Mouse (Mus musculus): Measurements from ENCODE around the gene Cask. TPM values are rescaled to one million over a fixed set of nuclear protein-coding genes. Genes with fewer than 3 reads are reported as not detected.

Cask gene
- polyA plus RNA-seq, 1 experiment from 2014 or later = 64.5 TPM

- H3K27me3 ChIP-seq = no peaks in the 10 kb centered on the region
- H3K27ac ChIP-seq (replicated peaks) = no peak overlapping the region
- WGBS = 40% methylated on average over 2 of the region's 2 CpGs
- peaks cover 6% of the 10 kb centered on the region; the same call in 1 of the 2 replicates for H3K36me3 ChIP-seq
- H3K4me1 ChIP-seq (replicated peaks) = no peaks in the 10 kb centered on the region
- H3K4me3 ChIP-seq = no peak overlapping the region
- H3K9ac ChIP-seq = no peak overlapping the region
- H3K9me3 ChIP-seq = no peaks in the 10 kb centered on the region
- ATAC-seq (ENCODE audit: low FRiP score, low read depth) = no peak
- H3K4me2 ChIP-seq = no peak overlapping the region
Observed at GRCm38 (mm10) chrX:13710174-13710573, 141.0 kb downstream of the Cask start.

- Histone ChIP-seq H3K9me3 (no peaks in the 10 kb centered on the region), H3K27me3 (no peaks in the 10 kb centered on the region), H3K27ac (replicated peaks) (no peak overlapping the region), H3K4me2 (no peak overlapping the region), H3K9ac (no peak overlapping the region), H3K4me3 (no peak overlapping the region), H3K4me1 (replicated peaks) (no peaks in the 10 kb centered on the region), H3K36me3 (no peaks in the 10 kb centered on the region)
- no peak for ATAC-seq (ENCODE audit: low FRiP score, low read depth)
- WGBS = 37% methylated on average over 2 of the region's 2 CpGs
Observed at GRCm38 (mm10) chrX:13705051-13705450, 146.1 kb downstream of the Cask start.

GRCm38 (mm10) chrX:13700681-13701080 lies 150.5 kb downstream of the Cask start:
- Histone ChIP-seq H3K4me1 (replicated peaks) (no peaks in the 10 kb centered on the region), H3K4me2 (no peak overlapping the region), H3K9me3 (no peaks in the 10 kb centered on the region), H3K9ac (no peak overlapping the region), H3K36me3 (no peaks in the 10 kb centered on the region), H3K27me3 (no peaks in the 10 kb centered on the region), H3K4me3 (no peak overlapping the region), H3K27ac (replicated peaks) (no peak overlapping the region)
- no peak for ATAC-seq (ENCODE audit: low FRiP score, low read depth)
- WGBS = 95% methylated on average over 3 of the region's 3 CpGs

GRCm38 (mm10) chrX:13691865-13692264 lies 159.3 kb downstream of the Cask start:
- Histone ChIP-seq H3K4me1 (replicated peaks) (no peaks in the 10 kb centered on the region), H3K27ac (replicated peaks) (no peak overlapping the region), H3K4me2 (no peak overlapping the region), H3K36me3 (no peaks in the 10 kb centered on the region), H3K9me3 (no peaks in the 10 kb centered on the region), H3K9ac (no peak overlapping the region), H3K4me3 (no peak overlapping the region), H3K27me3 (no peaks in the 10 kb centered on the region)
- 88% methylated on average over 4 of the region's 4 CpGs for WGBS
- no peak for ATAC-seq (ENCODE audit: low FRiP score, low read depth)

- H3K4me2 ChIP-seq = no peak overlapping the region
- no peak overlapping the region for H3K4me3 ChIP-seq
- no peaks in the 10 kb centered on the region for H3K36me3 ChIP-seq
- no peaks in the 10 kb centered on the region for H3K4me1 ChIP-seq (replicated peaks)
- H3K9ac ChIP-seq = no peak overlapping the region
- H3K27ac ChIP-seq (replicated peaks) = no peak overlapping the region
- H3K27me3 ChIP-seq = no peaks in the 10 kb centered on the region
- ATAC-seq (ENCODE audit: low FRiP score, low read depth) = no peak
- H3K9me3 ChIP-seq = no peaks in the 10 kb centered on the region
- 33% methylated on average over 2 of the region's 2 CpGs for WGBS
Observed at GRCm38 (mm10) chrX:13688356-13688755, 162.8 kb downstream of the Cask start.

GRCm38 (mm10) chrX:13686589-13686988 lies 164.6 kb downstream of the Cask start:
- H3K9me3 ChIP-seq = no peaks in the 10 kb centered on the region
- H3K4me2 ChIP-seq = no peak overlapping the region
- no peaks in the 10 kb centered on the region for H3K27me3 ChIP-seq
- no peaks in the 10 kb centered on the region for H3K36me3 ChIP-seq
- H3K4me3 ChIP-seq = no peak overlapping the region
- H3K4me1 ChIP-seq (replicated peaks) = no peaks in the 10 kb centered on the region
- ATAC-seq (ENCODE audit: low FRiP score, low read depth) = no peak
- 100% methylated on average over 1 of the region's 1 CpGs for WGBS
- no peak overlapping the region for H3K27ac ChIP-seq (replicated peaks)
- H3K9ac ChIP-seq = no peak overlapping the region

- Histone ChIP-seq H3K9me3 (no peaks in the 10 kb centered on the region), H3K4me2 (no peak overlapping the region), H3K9ac (no peak overlapping the region), H3K4me3 (no peak overlapping the region), H3K27ac (replicated peaks) (no peak overlapping the region), H3K36me3 (no peaks in the 10 kb centered on the region), H3K27me3 (no peaks in the 10 kb centered on the region), H3K4me1 (replicated peaks) (no peaks in the 10 kb centered on the region)
- WGBS = 88% methylated on average over 3 of the region's 3 CpGs
- no peak for ATAC-seq (ENCODE audit: low FRiP score, low read depth)
Observed at GRCm38 (mm10) chrX:13681748-13682147, 169.4 kb downstream of the Cask start.

- ATAC-seq (ENCODE audit: low FRiP score, low read depth) = no peak
- Histone ChIP-seq H3K27me3 (no peaks in the 10 kb centered on the region), H3K27ac (replicated peaks) (no peak overlapping the region), H3K4me1 (replicated peaks) (no peaks in the 10 kb centered on the region), H3K9me3 (no peaks in the 10 kb centered on the region), H3K9ac (no peak overlapping the region), H3K36me3 (no peaks in the 10 kb centered on the region), H3K4me2 (no peak overlapping the region), H3K4me3 (no peak overlapping the region)
- WGBS = 90% methylated on average over 3 of the region's 3 CpGs
Observed at GRCm38 (mm10) chrX:13673001-13673400, 178.2 kb downstream of the Cask start.

- H3K27me3 ChIP-seq = no peaks in the 10 kb centered on the region
- no peaks in the 10 kb centered on the region for H3K36me3 ChIP-seq
- 68% methylated on average over 3 of the region's 3 CpGs for WGBS
- H3K9ac ChIP-seq = no peak overlapping the region
- no peaks in the 10 kb centered on the region for H3K4me1 ChIP-seq (replicated peaks)
- no peak overlapping the region for H3K27ac ChIP-seq (replicated peaks)
- H3K9me3 ChIP-seq = no peaks in the 10 kb centered on the region
- no peak for ATAC-seq (ENCODE audit: low FRiP score, low read depth)
- H3K4me2 ChIP-seq = no peak overlapping the region
- no peak overlapping the region for H3K4me3 ChIP-seq
Observed at GRCm38 (mm10) chrX:13670342-13670741, 180.8 kb downstream of the Cask start.

GRCm38 (mm10) chrX:13668867-13669266 lies 182.3 kb downstream of the Cask start:
- WGBS = 85% methylated on average over 5 of the region's 5 CpGs
- Histone ChIP-seq H3K9ac (no peak overlapping the region), H3K4me3 (no peak overlapping the region), H3K4me2 (no peak overlapping the region), H3K27me3 (no peaks in the 10 kb centered on the region), H3K4me1 (replicated peaks) (no peaks in the 10 kb centered on the region), H3K27ac (replicated peaks) (no peak overlapping the region), H3K36me3 (no peaks in the 10 kb centered on the region), H3K9me3 (no peaks in the 10 kb centered on the region)
- no peak for ATAC-seq (ENCODE audit: low FRiP score, low read depth)

- no peak within 1 kb of the TSS for H3K27ac ChIP-seq (replicated peaks)
- no peaks in the 10 kb centered on the region for H3K27me3 ChIP-seq
- no peaks in the 10 kb centered on the region for H3K4me1 ChIP-seq (replicated peaks)
- WGBS = 94% methylated on average over 5 of the region's 5 CpGs
- no peak within 1 kb of the TSS for H3K4me3 ChIP-seq
- H3K9ac ChIP-seq = no peak within 1 kb of the TSS
- ATAC-seq (ENCODE audit: low FRiP score, low read depth) = no peak
- H3K36me3 ChIP-seq = no peaks in the 10 kb centered on the region
- H3K9me3 ChIP-seq = no peaks in the 10 kb centered on the region
- H3K4me2 ChIP-seq = no peak within 1 kb of the TSS
Observed at GRCm38 (mm10) chrX:13661063-13661462, 190.1 kb downstream of the Cask start, which contains the start of gene Gpr82. Gene Gpr82 (plus strand): TSS chrX:13661363.

GRCm38 (mm10) chrX:13659201-13659890 lies 191.8 kb downstream of the Cask start:
- ATAC-seq (ENCODE audit: low FRiP score, low read depth) = no peak
- 78% methylated on average over 4 of the region's 4 CpGs for WGBS
- Histone ChIP-seq H3K4me2 (no peak overlapping the region), H3K4me1 (replicated peaks) (no peaks in the 10 kb centered on the region), H3K9me3 (no peaks in the 10 kb centered on the region), H3K27ac (replicated peaks) (no peak overlapping the region), H3K9ac (no peak overlapping the region), H3K4me3 (no peak overlapping the region), H3K27me3 (no peaks in the 10 kb centered on the region), H3K36me3 (no peaks in the 10 kb centered on the region)

GRCm38 (mm10) chrX:13658616-13659140 lies 192.5 kb downstream of the Cask start:
- no peak overlapping the region for H3K4me2 ChIP-seq
- H3K9ac ChIP-seq = no peak overlapping the region
- WGBS = 63% methylated on average over 3 of the region's 3 CpGs
- H3K9me3 ChIP-seq = no peaks in the 10 kb centered on the region
- no peak overlapping the region for H3K27ac ChIP-seq (replicated peaks)
- no peaks in the 10 kb centered on the region for H3K4me1 ChIP-seq (replicated peaks)
- H3K4me3 ChIP-seq = no peak overlapping the region
- H3K27me3 ChIP-seq = no peaks in the 10 kb centered on the region
- ATAC-seq (ENCODE audit: low FRiP score, low read depth) = no peak
- no peaks in the 10 kb centered on the region for H3K36me3 ChIP-seq

Measured in hindbrain, embryonic 15.5 days (tissue).